Mouse (Mus musculus) adrenal gland, adult 18-20 months (tissue): ENCODE data around the gene Ifi206. TPM values are rescaled to one million over a fixed set of nuclear protein-coding genes. Genes with fewer than 3 reads are reported as not detected.
"Not testable (repeated sequence)": the region's sequence is repeated elsewhere in the genome, so short reads cannot be mapped to it uniquely, and the experiment has no call there.

ENCODE experiments used
- DNase-seq, 2 experiments: peaks; one replicate each; pipeline ENCODE4 v3.0.0; 2021 to 2022; ENCODE audit warnings: low spot score in 2 of 2
- long read RNA-seq, 2 experiments: library from polyadenylated mRNA; stranded (forward); transcript quantifications; one replicate each; pipeline ENCODE4 v2.0.0; 2021
- total RNA-seq, 2 experiments: library from RNA; stranded (reverse); gene quantifications; 1 replicate in 1 of 2; 2 replicates in 1 of 2; pipeline ENCODE4 v1.2.3; 2021

Ifi206 gene
- total RNA-seq, result 1 to 10 TPM in 1 of 2 experiments, under 1 TPM in 1; 0.53 to 1.2 TPM
- long read RNA-seq, experiment 1, result 0 reads
- long read RNA-seq, experiment 2, result 0 reads

GRCm38 (mm10) chr1:173490812-173491480 is at the start of gene Ifi206:
Ifi206 (minus strand) TSS chr1:173491041.
- not testable (repeated sequence) for DNase-seq

- not testable (repeated sequence) for DNase-seq
These were observed 45.0 kb upstream of the Ifi206 start, which contains the start of gene Ifi214 for GRCm38 (mm10) chr1:173535791-173536190. Ifi214 (minus strand) TSS chr1:173535957.

- DNase-seq, result no peak
These were observed 30.6 kb upstream of the Ifi206 start for GRCm38 (mm10) chr1:173521452-173521851.

- not testable (repeated sequence) for DNase-seq
These were observed 19.8 kb upstream of the Ifi206 start for GRCm38 (mm10) chr1:173510595-173510994.

GRCm38 (mm10) chr1:173491483-173491882 is 642 bp upstream of the Ifi206 start:
- DNase-seq, result not testable (repeated sequence)

- not testable (repeated sequence) for DNase-seq
These were observed 9.7 kb downstream of the Ifi206 start for GRCm38 (mm10) chr1:173481182-173481574.

- not testable (repeated sequence) for DNase-seq
These were observed 10.3 kb downstream of the Ifi206 start for GRCm38 (mm10) chr1:173480399-173481181.

- no peak for DNase-seq
These were observed 34.1 kb downstream of the Ifi206 start for GRCm38 (mm10) chr1:173456761-173457160.

- DNase-seq, result no peak
These were observed 34.6 kb downstream of the Ifi206 start for GRCm38 (mm10) chr1:173456139-173456754.

- no peak for DNase-seq
These were observed 39.2 kb downstream of the Ifi206 start for GRCm38 (mm10) chr1:173451665-173452064.

- DNase-seq, result no peak
These were observed 40.2 kb downstream of the Ifi206 start for GRCm38 (mm10) chr1:173450621-173451020.

GRCm38 (mm10) chr1:173447067-173447466 is 43.8 kb downstream of the Ifi206 start:
- DNase-seq, result no peak

GRCm38 (mm10) chr1:173443061-173443460 is 47.8 kb downstream of the Ifi206 start:
- no peak for DNase-seq

GRCm38 (mm10) chr1:173441210-173441609 is 49.6 kb downstream of the Ifi206 start:
- DNase-seq, result no peak

- no peak for DNase-seq
These were observed 50.2 kb downstream of the Ifi206 start for GRCm38 (mm10) chr1:173440681-173441080.

GRCm38 (mm10) chr1:173437161-173437953 is 53.5 kb downstream of the Ifi206 start:
- no peak for DNase-seq

GRCm38 (mm10) chr1:173432411-173432810 is 58.4 kb downstream of the Ifi206 start:
- DNase-seq, result no peak

GRCm38 (mm10) chr1:173429995-173430699 is 60.7 kb downstream of the Ifi206 start:
- no peak for DNase-seq

- no peak for DNase-seq
These were observed 63.5 kb downstream of the Ifi206 start for GRCm38 (mm10) chr1:173427385-173427784.

- DNase-seq, result no peak
These were observed 64.5 kb downstream of the Ifi206 start for GRCm38 (mm10) chr1:173426345-173426744.
